Comparison of ENCODE assay signal across 20 mouse cellular contexts in the genomic region with DNA sequence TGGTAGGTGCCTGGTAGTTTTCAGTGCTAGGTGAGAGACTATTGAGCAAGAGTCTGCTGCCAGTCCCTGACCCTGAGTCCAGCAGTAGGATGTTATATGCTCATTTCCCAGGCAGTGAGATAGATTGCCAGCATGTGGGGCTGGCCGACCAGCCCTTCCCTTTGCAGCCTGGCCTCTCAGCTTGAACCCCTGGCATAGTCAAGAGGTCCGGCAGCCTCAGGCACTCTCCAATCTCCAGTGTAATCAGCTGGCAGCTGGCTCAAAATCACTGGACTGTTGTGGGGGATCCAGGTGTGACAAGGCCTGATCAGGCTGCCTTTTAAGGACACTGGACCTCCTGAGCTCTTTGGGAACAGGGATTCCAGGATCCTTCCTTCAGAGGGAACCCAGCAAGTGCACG. TPM values are rescaled to one million over a fixed set of nuclear protein-coding genes. Genes with fewer than 3 reads are reported as not detected.
A peak's percentile ranks its signal among the peaks of the same experiment; 100 is the strongest.
DNase-seq lines count a peak whose midpoint lies in the region; ATAC-seq and TF ChIP-seq lines count a peak whose summit lies in the region.
"Had no signal": no experiment of that assay in that cellular context is flagged by ENCODE, and none has a peak within 500 bp of the region (broad histone marks: within the 10 kb centered on the region; RNA-seq: fewer than 3 reads in every experiment).

No protein-coding gene starts in this region.

- peaks cover 10% of the 10 kb centered on the region; the same call in 1 of the 2 replicates for H3K4me1 ChIP-seq in kidney, embryonic 16.5 days (ENCODE audit: insufficient read depth, low read length)
- peaks cover 14% of the 10 kb centered on the region; the same call in 1 of the 2 replicates for H3K4me1 ChIP-seq in embryonic facial prominence, embryonic 10.5 days
- H3K4me1 ChIP-seq in embryonic facial prominence, embryonic 15.5 days = peaks cover 9% of the 10 kb centered on the region; the same call in 1 of the 2 replicates
- no peaks in the 10 kb centered on the region for H3K4me1 ChIP-seq in stomach, postnatal 0 days (replicated peaks; ENCODE audit: control insufficient read depth, insufficient read depth)
- no peaks in the 10 kb centered on the region for H3K4me1 ChIP-seq in lung, postnatal 0 days (ENCODE audit: insufficient read depth, low read depth, low read length)
- H3K4me1 ChIP-seq: midbrain, embryonic 15.5 days; neural tube, embryonic 15.5 days had no signal

- no peak for TF ChIP-seq CTCF in stomach, postnatal 0 days (IDR thresholded peaks at IDR 0.05; ENCODE audit: low read depth)
- no peak for TF ChIP-seq CTCF in lung, postnatal 0 days (IDR thresholded peaks at IDR 0.05)

- no peaks in the 10 kb centered on the region for H3K36me3 ChIP-seq in kidney, embryonic 16.5 days (ENCODE audit: insufficient read depth, low read length)
- no peaks in the 10 kb centered on the region for H3K36me3 ChIP-seq in embryonic facial prominence, embryonic 10.5 days (replicated peaks)
- H3K36me3 ChIP-seq in embryonic facial prominence, embryonic 15.5 days = no peaks in the 10 kb centered on the region
- H3K36me3 ChIP-seq in stomach, postnatal 0 days (ENCODE audit: control insufficient read depth, insufficient read depth, low read length) = no peaks in the 10 kb centered on the region
- no peaks in the 10 kb centered on the region for H3K36me3 ChIP-seq in lung, postnatal 0 days (ENCODE audit: insufficient read depth, low read length)
- H3K36me3 ChIP-seq: heart, embryonic 13.5 days; liver, embryonic 12.5 days; midbrain, embryonic 10.5 days; midbrain, embryonic 15.5 days; neural tube, embryonic 15.5 days had no signal

- H3K27me3 ChIP-seq in kidney, embryonic 16.5 days (ENCODE audit: insufficient read depth, low read length) = peaks cover 4% of the 10 kb centered on the region; the same call in 1 of the 2 replicates
- peaks cover 4% of the 10 kb centered on the region; the same call in 1 of the 2 replicates for H3K27me3 ChIP-seq in embryonic facial prominence, embryonic 10.5 days (replicated peaks; ENCODE audit: low read depth, poor library complexity, severe bottlenecking)
- H3K27me3 ChIP-seq in embryonic facial prominence, embryonic 15.5 days = no peaks in the 10 kb centered on the region
- no peaks in the 10 kb centered on the region for H3K27me3 ChIP-seq in stomach, postnatal 0 days (ENCODE audit: control insufficient read depth, insufficient read depth, low read length)
- no peaks in the 10 kb centered on the region for H3K27me3 ChIP-seq in lung, postnatal 0 days (replicated peaks; ENCODE audit: insufficient read depth, low read length)
- H3K27me3 ChIP-seq: midbrain, embryonic 15.5 days; neural tube, embryonic 15.5 days had no signal

- TF ChIP-seq EP300 in stomach, postnatal 0 days (optimal IDR thresholded peaks at IDR 0.05) = no peak
- TF ChIP-seq EP300 in lung, postnatal 0 days (IDR thresholded peaks at IDR 0.05) = no peak

- DNase-seq in kidney, adult 9 months = no peak
- no peak for DNase-seq in embryonic facial prominence, embryonic 10.5 days (ENCODE audit: low spot score)
- no peak for DNase-seq in stomach, postnatal 0 days (ENCODE audit: low spot score)
- DNase-seq in lung, postnatal 0 days (ENCODE audit: low spot score) = no peak
- DNase-seq: adrenal gland, adult 8-10 months; cerebellum, adult 2 months; layer of hippocampus, adult 9-11 months; right cerebral cortex, postnatal 14 days had no signal

- no peak overlapping the region for H3K4me3 ChIP-seq in kidney, embryonic 16.5 days (ENCODE audit: low read length)
- no peak overlapping the region for H3K4me3 ChIP-seq in embryonic facial prominence, embryonic 10.5 days
- H3K4me3 ChIP-seq in embryonic facial prominence, embryonic 15.5 days (replicated peaks) = no peak overlapping the region
- H3K4me3 ChIP-seq in stomach, postnatal 0 days (ENCODE audit: low read depth, low read length) = no peak overlapping the region
- H3K4me3 ChIP-seq in lung, postnatal 0 days (ENCODE audit: low read depth, low read length) = no peak overlapping the region
- H3K4me3 ChIP-seq: midbrain, embryonic 10.5 days; midbrain, embryonic 15.5 days; neural tube, embryonic 15.5 days had no signal

- no peaks in the 10 kb centered on the region for H3K9me3 ChIP-seq in kidney, embryonic 16.5 days (ENCODE audit: low read length)
- no peaks in the 10 kb centered on the region for H3K9me3 ChIP-seq in embryonic facial prominence, embryonic 10.5 days
- no peaks in the 10 kb centered on the region for H3K9me3 ChIP-seq in embryonic facial prominence, embryonic 15.5 days (replicated peaks)
- H3K9me3 ChIP-seq in stomach, postnatal 0 days (ENCODE audit: control insufficient read depth, low read length) = no peaks in the 10 kb centered on the region
- H3K9me3 ChIP-seq in lung, postnatal 0 days (ENCODE audit: low read length) = no peaks in the 10 kb centered on the region
- H3K9me3 ChIP-seq: heart, embryonic 13.5 days; liver, embryonic 12.5 days; midbrain, embryonic 10.5 days; midbrain, embryonic 15.5 days; neural tube, embryonic 15.5 days had no signal

- 0 out of 2 replicates have a peak overlapping the region, but pooled peaks have one; percentile 33 for H3K9ac ChIP-seq in kidney, embryonic 16.5 days (replicated peaks; ENCODE audit: low read length)
- no peak overlapping the region for H3K9ac ChIP-seq in embryonic facial prominence, embryonic 15.5 days
- H3K9ac ChIP-seq in stomach, postnatal 0 days (ENCODE audit: low read length) = peak overlapping the region; percentile 48; the same call in 1 of the 2 replicates
- H3K9ac ChIP-seq in lung, postnatal 0 days (replicated peaks; ENCODE audit: low read depth) = no peak overlapping the region
- H3K9ac ChIP-seq: hindbrain, embryonic 14.5 days; liver, embryonic 12.5 days; midbrain, embryonic 15.5 days; neural tube, embryonic 15.5 days had no signal

- WGBS in kidney, embryonic 16.5 days = 58% methylated on average over 3 of the region's 3 CpGs
- 53% methylated on average over 3 of the region's 3 CpGs for WGBS in embryonic facial prominence, embryonic 10.5 days
- 38% methylated on average over 3 of the region's 3 CpGs for WGBS in embryonic facial prominence, embryonic 15.5 days
- WGBS in stomach, postnatal 0 days = 34% methylated on average over 3 of the region's 3 CpGs
- WGBS in lung, postnatal 0 days = 40% methylated on average over 3 of the region's 3 CpGs

- peak; percentile 73; the same call in 1 of the 2 replicates for ATAC-seq in kidney, embryonic 16.5 days (ENCODE audit: low FRiP score, low TSS enrichment)
- no peak for ATAC-seq in embryonic facial prominence, embryonic 15.5 days (ENCODE audit: insufficient number of reproducible peaks, low FRiP score, low TSS enrichment, low read depth)
- ATAC-seq in stomach, postnatal 0 days (ENCODE audit: low FRiP score, low TSS enrichment) = no peak
- no peak for ATAC-seq in lung, postnatal 0 days
- ATAC-seq: forebrain, embryonic 16.5 days; intestine, postnatal 0 days; liver, embryonic 12.5 days; midbrain, embryonic 15.5 days had no signal

- no peak overlapping the region for H3K4me2 ChIP-seq in kidney, embryonic 16.5 days (replicated peaks; ENCODE audit: low read depth, low read length)
- H3K4me2 ChIP-seq in embryonic facial prominence, embryonic 15.5 days (replicated peaks) = no peak overlapping the region
- no peak overlapping the region for H3K4me2 ChIP-seq in stomach, postnatal 0 days (replicated peaks; ENCODE audit: low read depth)
- H3K4me2 ChIP-seq in lung, postnatal 0 days (replicated peaks; ENCODE audit: low read depth, low read length) = no peak overlapping the region
- H3K4me2 ChIP-seq: hindbrain, embryonic 14.5 days; midbrain, embryonic 15.5 days; neural tube, embryonic 15.5 days had no signal

- peak overlapping the region; percentile 67 for H3K27ac ChIP-seq in kidney, embryonic 16.5 days (ENCODE audit: low read length)
- H3K27ac ChIP-seq in embryonic facial prominence, embryonic 10.5 days (replicated peaks) = peak overlapping the region; percentile 8; the same call in 1 of the 2 replicates
- peak overlapping the region; percentile 80 for H3K27ac ChIP-seq in embryonic facial prominence, embryonic 15.5 days (replicated peaks)
- H3K27ac ChIP-seq in stomach, postnatal 0 days (replicated peaks) = peak overlapping the region; percentile 78
- no peak overlapping the region for H3K27ac ChIP-seq in lung, postnatal 0 days (ENCODE audit: low read length)
- H3K27ac ChIP-seq: heart, embryonic 13.5 days; hindbrain, embryonic 14.5 days; liver, embryonic 12.5 days; midbrain, embryonic 10.5 days; midbrain, embryonic 15.5 days; neural tube, embryonic 15.5 days had no signal

RNA-seq across cellular contexts. Expression of a gene that starts 15.4 kb away (rescaled TPM):
- polyA plus RNA-seq in kidney, embryonic 16.5 days (2015; fragmentation: Nextera tagmentation; extraction: Ambion mirVana) = 1.2 and 2.4 TPM in 2 replicates
- 0.06 TPM in 1 of 2 replicates, not detected in the other for polyA plus RNA-seq in embryonic facial prominence, embryonic 10.5 days (2016; fragmentation: Nextera tagmentation; extraction: Ambion mirVana)
- 0.27 and 0.30 TPM in 2 replicates for polyA plus RNA-seq in embryonic facial prominence, embryonic 15.5 days (2015; fragmentation: Nextera tagmentation; extraction: Ambion mirVana)
- polyA plus RNA-seq in stomach, postnatal 0 days (2015; fragmentation: Nextera tagmentation; extraction: Ambion mirVana) = 0.39 and 0.47 TPM in 2 replicates
- polyA plus RNA-seq in lung, postnatal 0 days (2015; fragmentation: Nextera tagmentation; extraction: Ambion mirVana) = 0.10 and 0.24 TPM in 2 replicates
- polyA plus RNA-seq: cerebellum, adult 2 months; cortical plate, adult 2 months; forebrain, embryonic 16.5 days; heart, embryonic 13.5 days; hindbrain, embryonic 14.5 days; limb, embryonic 11.5 days; midbrain, embryonic 15.5 days; neural tube, embryonic 15.5 days had no signal

RNA-seq across cellular contexts. Expression of a gene that starts 34.6 kb away (rescaled TPM):
- polyA plus RNA-seq in kidney, embryonic 16.5 days (2015; fragmentation: Nextera tagmentation; extraction: Ambion mirVana) = 55.3 and 56.8 TPM in 2 replicates
- polyA plus RNA-seq in embryonic facial prominence, embryonic 10.5 days (2016; fragmentation: Nextera tagmentation; extraction: Ambion mirVana) = 2.9 and 4.5 TPM in 2 replicates
- polyA plus RNA-seq in embryonic facial prominence, embryonic 15.5 days (2015; fragmentation: Nextera tagmentation; extraction: Ambion mirVana) = 88.7 and 94.8 TPM in 2 replicates
- polyA plus RNA-seq in stomach, postnatal 0 days (2015; fragmentation: Nextera tagmentation; extraction: Ambion mirVana) = 202 and 227 TPM in 2 replicates
- 8.7 and 15.3 TPM in 2 replicates for polyA plus RNA-seq in lung, postnatal 0 days (2015; fragmentation: Nextera tagmentation; extraction: Ambion mirVana)
- polyA plus RNA-seq: cortical plate, adult 2 months; neural tube, embryonic 15.5 days had no signal

Comparison
In these comparisons a context has a peak if more than half of its experiments do, and no peak if none do; other contexts are left out.
1. H3K9ac ChIP-seq: peak in kidney, embryonic 16.5 days (single experiment) and stomach, postnatal 0 days (single experiment); none in embryonic facial prominence, embryonic 15.5 days (single experiment) and lung, postnatal 0 days (single experiment).